Mouse (Mus musculus): ENCODE measurements at regions not wholly inside any gene's neighbourhood (a gene's known extent, or its start where the extent isn't known, plus 50 kb on each side); places are given as distances from the start of the nearest gene placed in this dataset.
A peak's percentile ranks its signal among the peaks of the same experiment; 100 is the strongest.

- Histone ChIP-seq H3K36me3 (ENCODE audit: control insufficient read depth, insufficient read depth, low read length) (no peaks in the 10 kb centered on the region), H3K27me3 (replicated peaks; ENCODE audit: control insufficient read depth, insufficient read depth, low read length) (no peaks in the 10 kb centered on the region), H3K9me3 (ENCODE audit: control insufficient read depth, low read length) (no peaks in the 10 kb centered on the region), H3K4me3 (ENCODE audit: low read depth, low read length) (no peak overlapping the region), H3K4me1 (ENCODE audit: control insufficient read depth, insufficient read depth, low read length) (no peaks in the 10 kb centered on the region), H3K4me2 (ENCODE audit: low read depth, low read length) (no peak overlapping the region), H3K9ac (ENCODE audit: low read depth, low read length) (no peak overlapping the region), H3K27ac (replicated peaks; ENCODE audit: low read depth, low read length) (no peak overlapping the region)
- no peak for DNase-seq (ENCODE audit: low spot score)
- no peak for ATAC-seq (ENCODE audit: low read depth)
- WGBS = 88% methylated on average over 7 of the region's 7 CpGs
These were observed 115.4 kb upstream of the Sdk1 start for GRCm38 (mm10) chr5:141125870-141126269.

- WGBS = 88% methylated on average over 7 of the region's 7 CpGs
- Histone ChIP-seq H3K4me3 (ENCODE audit: low read depth, low read length) (no peak overlapping the region), H3K9me3 (ENCODE audit: control insufficient read depth, low read length) (no peaks in the 10 kb centered on the region), H3K4me1 (ENCODE audit: control insufficient read depth, insufficient read depth, low read length) (no peaks in the 10 kb centered on the region), H3K27ac (replicated peaks; ENCODE audit: low read depth, low read length) (no peak overlapping the region), H3K36me3 (ENCODE audit: control insufficient read depth, insufficient read depth, low read length) (no peaks in the 10 kb centered on the region), H3K27me3 (replicated peaks; ENCODE audit: control insufficient read depth, insufficient read depth, low read length) (no peaks in the 10 kb centered on the region), H3K4me2 (ENCODE audit: low read depth, low read length) (no peak overlapping the region), H3K9ac (ENCODE audit: low read depth, low read length) (no peak overlapping the region)
- DNase-seq (ENCODE audit: low spot score) (no peak), ATAC-seq (ENCODE audit: low read depth) (no peak)
These were observed 114.8 kb upstream of the Sdk1 start for GRCm38 (mm10) chr5:141126536-141126935.

GRCm38 (mm10) chr5:141131036-141131435, 110.3 kb upstream of the Sdk1 start:
- ATAC-seq (ENCODE audit: low read depth) (no peak), DNase-seq (ENCODE audit: low spot score) (no peak)
- Histone ChIP-seq H3K9ac (ENCODE audit: low read depth, low read length) (no peak overlapping the region), H3K4me2 (ENCODE audit: low read depth, low read length) (no peak overlapping the region), H3K4me3 (ENCODE audit: low read depth, low read length) (no peak overlapping the region), H3K27ac (replicated peaks; ENCODE audit: low read depth, low read length) (no peak overlapping the region), H3K4me1 (ENCODE audit: control insufficient read depth, insufficient read depth, low read length) (no peaks in the 10 kb centered on the region), H3K27me3 (replicated peaks; ENCODE audit: control insufficient read depth, insufficient read depth, low read length) (no peaks in the 10 kb centered on the region), H3K9me3 (ENCODE audit: control insufficient read depth, low read length) (no peaks in the 10 kb centered on the region), H3K36me3 (ENCODE audit: control insufficient read depth, insufficient read depth, low read length) (no peaks in the 10 kb centered on the region)
- WGBS = 81% methylated on average over 1 of the region's 1 CpGs

GRCm38 (mm10) chr5:141131906-141132305, 109.4 kb upstream of the Sdk1 start:
- H3K27ac ChIP-seq (replicated peaks; ENCODE audit: low read depth, low read length) = no peak overlapping the region
- DNase-seq (ENCODE audit: low spot score) (no peak), ATAC-seq (ENCODE audit: low read depth) (no peak)
- H3K9ac ChIP-seq (ENCODE audit: low read depth, low read length) = no peak overlapping the region
- H3K36me3 ChIP-seq (ENCODE audit: control insufficient read depth, insufficient read depth, low read length) = no peaks in the 10 kb centered on the region
- H3K9me3 ChIP-seq (ENCODE audit: control insufficient read depth, low read length) = no peaks in the 10 kb centered on the region
- no peaks in the 10 kb centered on the region for H3K4me1 ChIP-seq (ENCODE audit: control insufficient read depth, insufficient read depth, low read length)
- WGBS = 83% methylated on average over 9 of the region's 9 CpGs
- H3K4me3 ChIP-seq (ENCODE audit: low read depth, low read length) = no peak overlapping the region
- H3K4me2 ChIP-seq (ENCODE audit: low read depth, low read length) = no peak overlapping the region
- no peaks in the 10 kb centered on the region for H3K27me3 ChIP-seq (replicated peaks; ENCODE audit: control insufficient read depth, insufficient read depth, low read length)

GRCm38 (mm10) chr5:141136239-141136638, 105.1 kb upstream of the Sdk1 start:
- 34% methylated on average over 4 of the region's 4 CpGs for WGBS
- H3K9ac ChIP-seq (ENCODE audit: low read depth, low read length) = no peak overlapping the region
- no peaks in the 10 kb centered on the region for H3K9me3 ChIP-seq (ENCODE audit: control insufficient read depth, low read length)
- H3K4me2 ChIP-seq (ENCODE audit: low read depth, low read length) = no peak overlapping the region
- H3K4me3 ChIP-seq (ENCODE audit: low read depth, low read length) = no peak overlapping the region
- no peaks in the 10 kb centered on the region for H3K36me3 ChIP-seq (ENCODE audit: control insufficient read depth, insufficient read depth, low read length)
- no peak overlapping the region for H3K27ac ChIP-seq (replicated peaks; ENCODE audit: low read depth, low read length)
- ATAC-seq (ENCODE audit: low read depth) = 0 out of 2 replicates have a peak, but pooled peaks have one; percentile 16
- peak; percentile 29 for DNase-seq (ENCODE audit: low spot score)
- peaks cover 10% of the 10 kb centered on the region; the same call in 1 of the 2 replicates for H3K4me1 ChIP-seq (ENCODE audit: control insufficient read depth, insufficient read depth, low read length)
- no peaks in the 10 kb centered on the region for H3K27me3 ChIP-seq (replicated peaks; ENCODE audit: control insufficient read depth, insufficient read depth, low read length)

- no peak overlapping the region for H3K4me2 ChIP-seq (ENCODE audit: low read depth, low read length)
- no peak overlapping the region for H3K4me3 ChIP-seq (ENCODE audit: low read depth, low read length)
- H3K9ac ChIP-seq (ENCODE audit: low read depth, low read length) = no peak overlapping the region
- no peak for ATAC-seq (ENCODE audit: low read depth)
- 81% methylated on average over 3 of the region's 3 CpGs for WGBS
- H3K4me1 ChIP-seq (ENCODE audit: control insufficient read depth, insufficient read depth, low read length) = peaks cover 10% of the 10 kb centered on the region; the same call in 1 of the 2 replicates
- DNase-seq (ENCODE audit: low spot score) = no peak
- H3K36me3 ChIP-seq (ENCODE audit: control insufficient read depth, insufficient read depth, low read length) = no peaks in the 10 kb centered on the region
- H3K27ac ChIP-seq (replicated peaks; ENCODE audit: low read depth, low read length) = no peak overlapping the region
- H3K27me3 ChIP-seq (replicated peaks; ENCODE audit: control insufficient read depth, insufficient read depth, low read length) = no peaks in the 10 kb centered on the region
- H3K9me3 ChIP-seq (ENCODE audit: control insufficient read depth, low read length) = no peaks in the 10 kb centered on the region
These were observed 103.6 kb upstream of the Sdk1 start for GRCm38 (mm10) chr5:141137716-141138115.

- H3K4me2 ChIP-seq (ENCODE audit: low read depth, low read length) = peak overlapping the region; percentile 27
- no peaks in the 10 kb centered on the region for H3K9me3 ChIP-seq (ENCODE audit: control insufficient read depth, low read length)
- H3K4me1 ChIP-seq (ENCODE audit: control insufficient read depth, insufficient read depth, low read length) = peaks cover 10% of the 10 kb centered on the region; the same call in 1 of the 2 replicates
- no peaks in the 10 kb centered on the region for H3K36me3 ChIP-seq (ENCODE audit: control insufficient read depth, insufficient read depth, low read length)
- no peak for DNase-seq (ENCODE audit: low spot score)
- 38% methylated on average over 12 of the region's 12 CpGs for WGBS
- no peak overlapping the region for H3K27ac ChIP-seq (replicated peaks; ENCODE audit: low read depth, low read length)
- ATAC-seq (ENCODE audit: low read depth) = no peak
- no peak overlapping the region for H3K4me3 ChIP-seq (ENCODE audit: low read depth, low read length)
- H3K9ac ChIP-seq (ENCODE audit: low read depth, low read length) = no peak overlapping the region
- H3K27me3 ChIP-seq (replicated peaks; ENCODE audit: control insufficient read depth, insufficient read depth, low read length) = no peaks in the 10 kb centered on the region
These were observed 102.4 kb upstream of the Sdk1 start for GRCm38 (mm10) chr5:141138771-141139360.

- Histone ChIP-seq H3K27ac (replicated peaks; ENCODE audit: low read depth, low read length) (no peak overlapping the region), H3K4me3 (ENCODE audit: low read depth, low read length) (no peak overlapping the region), H3K36me3 (ENCODE audit: control insufficient read depth, insufficient read depth, low read length) (no peaks in the 10 kb centered on the region), H3K27me3 (replicated peaks; ENCODE audit: control insufficient read depth, insufficient read depth, low read length) (no peaks in the 10 kb centered on the region), H3K9me3 (ENCODE audit: control insufficient read depth, low read length) (no peaks in the 10 kb centered on the region), H3K4me1 (ENCODE audit: control insufficient read depth, insufficient read depth, low read length) (peaks cover 10% of the 10 kb centered on the region; the same call in 1 of the 2 replicates), H3K4me2 (ENCODE audit: low read depth, low read length) (peak overlapping the region; percentile 27), H3K9ac (ENCODE audit: low read depth, low read length) (no peak overlapping the region)
- DNase-seq (ENCODE audit: low spot score) (peak; percentile 50), ATAC-seq (ENCODE audit: low read depth) (peak; percentile 63; the same call in 1 of the 2 replicates)
- WGBS = 24% methylated on average over 14 of the region's 14 CpGs
These were observed 101.9 kb upstream of the Sdk1 start for GRCm38 (mm10) chr5:141139361-141139912.

GRCm38 (mm10) chr5:141160391-141160790, 80.9 kb upstream of the Sdk1 start:
- no peaks in the 10 kb centered on the region for H3K4me1 ChIP-seq (ENCODE audit: control insufficient read depth, insufficient read depth, low read length)
- ATAC-seq (ENCODE audit: low read depth) (no peak), DNase-seq (ENCODE audit: low spot score) (no peak)
- no peaks in the 10 kb centered on the region for H3K36me3 ChIP-seq (ENCODE audit: control insufficient read depth, insufficient read depth, low read length)
- H3K4me3 ChIP-seq (ENCODE audit: low read depth, low read length) = no peak overlapping the region
- no peak overlapping the region for H3K27ac ChIP-seq (replicated peaks; ENCODE audit: low read depth, low read length)
- no peak overlapping the region for H3K9ac ChIP-seq (ENCODE audit: low read depth, low read length)
- no peaks in the 10 kb centered on the region for H3K9me3 ChIP-seq (ENCODE audit: control insufficient read depth, low read length)
- no peak overlapping the region for H3K4me2 ChIP-seq (ENCODE audit: low read depth, low read length)
- H3K27me3 ChIP-seq (replicated peaks; ENCODE audit: control insufficient read depth, insufficient read depth, low read length) = no peaks in the 10 kb centered on the region
- 56% methylated on average over 8 of the region's 8 CpGs for WGBS
